Mouse (Mus musculus): Measurements from ENCODE around the gene Sh3gl1.

- TF ChIP-seq CTCF (IDR thresholded peaks at IDR 0.05; ENCODE audit: insufficient read depth, low read length), result no peak
- TF ChIP-seq POLR2A (IDR thresholded peaks at IDR 0.05; ENCODE audit: borderline replicate concordance, extremely low read depth, low read depth, low read length), result peak; percentile 41; the same call in 1 of the 2 replicates
Measured at GRCm38 (mm10) chr17:56008356-56009087, 27.9 kb downstream of the Sh3gl1 start.

Data from lung, adult 2 months (tissue).